Comparison of ENCODE assay signal across 8 mouse cellular contexts in genomic region chr9:72491559-72492193, GRCm38 (mm10). TPM values are rescaled to one million over a fixed set of nuclear protein-coding genes. Genes with fewer than 3 reads are reported as not detected.
DNase-seq lines count a peak whose midpoint lies in the region; ATAC-seq and TF ChIP-seq lines count a peak whose summit lies in the region.

No protein-coding gene starts in this region.

- no peaks in the 10 kb centered on the region for H3K9me3 ChIP-seq in ES-E14 (ENCODE audit: control insufficient read depth, insufficient read depth, low read depth, low read length)
- H3K9me3 ChIP-seq in forebrain, embryonic 16.5 days (ENCODE audit: control insufficient read depth, low read length), result no peaks in the 10 kb centered on the region
- H3K9me3 ChIP-seq in lung, embryonic 15.5 days, result no peaks in the 10 kb centered on the region

- in situ Hi-C loops in ES-E14 (cut with MboI; ENCODE audit: low sequenced_read_pairs in 2 of 2, unreplicated experiment in 2 of 2), result no loop called here

- H3K4me1 ChIP-seq in ES-E14 (ENCODE audit: control insufficient read depth in 2 of 2, insufficient read depth in 2 of 2, low read length in 2 of 2, poor library complexity in 1 of 2), result 0 out of 4 replicates have a peak, but pooled peaks cover 0 to 2% of the 10 kb centered on the region in 2 experiments
- H3K4me1 ChIP-seq in forebrain, embryonic 16.5 days (replicated peaks; ENCODE audit: control insufficient read depth, insufficient read depth, low read length), result peaks cover 9% of the 10 kb centered on the region
- H3K4me1 ChIP-seq in lung, embryonic 15.5 days, result peaks cover 10% of the 10 kb centered on the region

- peak overlapping the region; percentile 83 to 90 for H3K4me3 ChIP-seq in ES-E14 (ENCODE audit: insufficient read depth in 1 of 2, low read depth in 1 of 2, low read length in 2 of 2, poor library complexity in 1 of 2, severe bottlenecking in 1 of 2)
- peak overlapping the region; percentile 73 for H3K4me3 ChIP-seq in forebrain, embryonic 16.5 days (replicated peaks; ENCODE audit: low read length)
- peak overlapping the region; percentile 60 for H3K4me3 ChIP-seq in lung, embryonic 15.5 days

- peaks cover 5% of the 10 kb centered on the region; the same call in 1 of the 2 replicates for H3K36me3 ChIP-seq in ES-E14 (ENCODE audit: control insufficient read depth, insufficient read depth, low read length, poor library complexity, severe bottlenecking)
- no peaks in the 10 kb centered on the region for H3K36me3 ChIP-seq in forebrain, embryonic 16.5 days (ENCODE audit: control insufficient read depth, insufficient read depth)
- H3K36me3 ChIP-seq in lung, embryonic 15.5 days, result 0 out of 2 replicates have a peak, but pooled peaks cover 3% of the 10 kb centered on the region

- peak overlapping the region; percentile 75 for H3K4me2 ChIP-seq in forebrain, embryonic 16.5 days (ENCODE audit: low read length)
- peak overlapping the region; percentile 89 for H3K4me2 ChIP-seq in lung, embryonic 15.5 days

- WGBS in forebrain, embryonic 16.5 days, result 0% methylated on average over 32 of the region's 32 CpGs
- WGBS in lung, embryonic 15.5 days, result under 1% methylated on average over 32 of the region's 32 CpGs

- peak; percentile 98 for ATAC-seq in forebrain, embryonic 16.5 days
- ATAC-seq in lung, embryonic 15.5 days (ENCODE audit: borderline replicate concordance, extremely low read depth, low FRiP score, low TSS enrichment), result peak; percentile 97

- DNase-seq in ES-E14 (ENCODE audit: low read depth, low spot score), result peak; percentile 91
- DNase-seq in cerebellum, adult 11-12 months, result peak; percentile 85
- peak; percentile 94 for DNase-seq in heart, postnatal 4 days
- DNase-seq in layer of hippocampus, adult 8-10 months (ENCODE audit: low spot score in 2 of 2), result peak; percentile 75 to 80
- peak; percentile 83 for DNase-seq in ovary, adult 18-20 months (ENCODE audit: low spot score)
- peak; percentile 89 for DNase-seq in thymus, postnatal 0 days (ENCODE audit: low spot score)

- peak overlapping the region; percentile 78 for H3K27ac ChIP-seq in ES-E14 (ENCODE audit: insufficient read depth, low read depth, low read length, poor library complexity, severe bottlenecking)
- H3K27ac ChIP-seq in forebrain, embryonic 16.5 days (ENCODE audit: low read length), result peak overlapping the region; percentile 71
- H3K27ac ChIP-seq in lung, embryonic 15.5 days, result peak overlapping the region; percentile 77

- H3K9ac ChIP-seq in ES-E14 (ENCODE audit: insufficient read depth, low read depth, low read length, poor library complexity, severe bottlenecking), result peak overlapping the region; percentile 80
- H3K9ac ChIP-seq in forebrain, embryonic 16.5 days (replicated peaks; ENCODE audit: low read depth, low read length), result peak overlapping the region; percentile 68
- H3K9ac ChIP-seq in lung, embryonic 15.5 days, result peak overlapping the region; percentile 58

- no peaks in the 10 kb centered on the region for H3K27me3 ChIP-seq in forebrain, embryonic 16.5 days (replicated peaks; ENCODE audit: control insufficient read depth, insufficient read depth, low read length)
- H3K27me3 ChIP-seq in lung, embryonic 15.5 days, result no peaks in the 10 kb centered on the region

TF ChIP-seq in ES-E14, 5 proteins besides CTCF, POLR2A, EP300 and RAD21:
- TF ChIP-seq HCFC1 (IDR thresholded peaks at IDR 0.05; ENCODE audit: borderline replicate concordance, insufficient read depth, low read length), result no peak
- TF ChIP-seq ZNF384 (IDR thresholded peaks at IDR 0.05; ENCODE audit: low read depth, low read length), result no peak
- TF ChIP-seq CHD2 (IDR thresholded peaks at IDR 0.05; ENCODE audit: low read depth, low read length), result peak; percentile 93

RNA-seq across cellular contexts. Expression of gene Tex9, which starts 0.3 kb away (rescaled TPM):
- total RNA-seq in ES-E14 (2012; rRNA removed), result 24.9 and 41.5 TPM in 2 replicates
- polyA plus RNA-seq in forebrain, embryonic 16.5 days (2015; fragmentation: Nextera tagmentation; extraction: Ambion mirVana), result 27.4 and 33.3 TPM in 2 replicates
- 1 to 10 TPM; 4.3 to 6.2 TPM for total RNA-seq in heart, postnatal 4 days (2021)
- total RNA-seq in layer of hippocampus, adult 8-10 months (2022), result 10 to 100 TPM in 2 of 4 experiments, 1 to 10 TPM in 2; 6.8 to 13.8 (median 10.4) TPM
- polyA plus RNA-seq in lung, embryonic 15.5 days (2015; fragmentation: Nextera tagmentation; extraction: Ambion mirVana), result 24.8 and 26.3 TPM in 2 replicates
- 30.4 and 32.3 TPM in 2 replicates for polyA plus RNA-seq in thymus, postnatal 0 days (2015; fragmentation: Nextera tagmentation; extraction: Ambion mirVana)

RNA-seq across cellular contexts. Expression of gene Rfx7, which starts 40.4 kb away (rescaled TPM):
- 19.9 and 23.8 TPM in 2 replicates for total RNA-seq in ES-E14 (2012; rRNA removed)
- polyA plus RNA-seq in forebrain, embryonic 16.5 days (2015; fragmentation: Nextera tagmentation; extraction: Ambion mirVana), result 17.2 and 18.6 TPM in 2 replicates
- 10 to 100 TPM; 18.1 to 18.9 TPM for total RNA-seq in heart, postnatal 4 days (2021)
- 10 to 100 TPM; 23.1 to 29.5 (median 24.4) TPM for total RNA-seq in layer of hippocampus, adult 8-10 months (2022)
- 9.0 TPM in 2 replicates for polyA plus RNA-seq in lung, embryonic 15.5 days (2015; fragmentation: Nextera tagmentation; extraction: Ambion mirVana)
- 13.0 and 16.9 TPM in 2 replicates for polyA plus RNA-seq in thymus, postnatal 0 days (2015; fragmentation: Nextera tagmentation; extraction: Ambion mirVana)

RNA-seq across cellular contexts. Expression of gene Mns1, which starts 53.9 kb away (rescaled TPM):
- 7.4 and 8.1 TPM in 2 replicates for total RNA-seq in ES-E14 (2012; rRNA removed)
- 12.1 and 16.4 TPM in 2 replicates for polyA plus RNA-seq in forebrain, embryonic 16.5 days (2015; fragmentation: Nextera tagmentation; extraction: Ambion mirVana)
- 1 to 10 TPM; 2.6 to 3.6 TPM for total RNA-seq in heart, postnatal 4 days (2021)
- total RNA-seq in layer of hippocampus, adult 8-10 months (2022), result 1 to 10 TPM; 1.1 to 2.0 (median 1.6) TPM
- polyA plus RNA-seq in lung, embryonic 15.5 days (2015; fragmentation: Nextera tagmentation; extraction: Ambion mirVana), result 27.4 and 30.8 TPM in 2 replicates
- polyA plus RNA-seq in thymus, postnatal 0 days (2015; fragmentation: Nextera tagmentation; extraction: Ambion mirVana), result 81.1 and 91.3 TPM in 2 replicates

Comparison
In these comparisons a context has a peak if more than half of its experiments do, and no peak if none do; other contexts are left out.
1. Peak in every context shown above with its lines: DNase-seq, ATAC-seq, H3K4me3 ChIP-seq and H3K27ac ChIP-seq.